Mouse (Mus musculus): ENCODE data around the gene Fgfr2.

- TF ChIP-seq POLR2A (IDR thresholded peaks at IDR 0.05; ENCODE audit: insufficient read length, low read depth) = no peak
- no peak for TF ChIP-seq E2F4 (IDR thresholded peaks at IDR 0.05; ENCODE audit: insufficient read depth)
- no peak for TF ChIP-seq TCF3 (IDR thresholded peaks at IDR 0.05; ENCODE audit: insufficient read length, low read depth)
- TF ChIP-seq TCF12 (IDR thresholded peaks at IDR 0.05; ENCODE audit: insufficient read depth, poor library complexity, severe bottlenecking) = no peak
- TF ChIP-seq MYOD1 (IDR thresholded peaks at IDR 0.05; ENCODE audit: control insufficient read depth in 1 of 3, insufficient read length in 2 of 3, low read depth in 2 of 3) = no peak
- no peak for TF ChIP-seq USF1 (IDR thresholded peaks at IDR 0.05; ENCODE audit: low read depth)
These were observed 2389.7 kb downstream of the Fgfr2 start for GRCm38 (mm10) chr7:130733423-130733822.
